ENCODE assay signal across 13 mouse cellular contexts in genomic region chr12:3779639-3780038, GRCm38 (mm10). TPM values are rescaled to one million over a fixed set of nuclear protein-coding genes. Genes with fewer than 3 reads are reported as not detected.
A peak's percentile ranks its signal among the peaks of the same experiment; 100 is the strongest.
DNase-seq lines count a peak whose midpoint lies in the region; ATAC-seq and TF ChIP-seq lines count a peak whose summit lies in the region.
"Had no signal": no experiment of that assay in that cellular context is flagged by ENCODE, and none has a peak within 500 bp of the region (broad histone marks: within the 10 kb centered on the region; RNA-seq: fewer than 3 reads in every experiment).

No protein-coding gene starts in this region.

- no peak overlapping the region for H3K4me3 ChIP-seq in hindbrain, embryonic 10.5 days
- H3K4me3 ChIP-seq in hindbrain, postnatal 0 days (ENCODE audit: low read length), result no peak overlapping the region
- no peak overlapping the region for H3K4me3 ChIP-seq in lung, embryonic 15.5 days
- no peak overlapping the region for H3K4me3 ChIP-seq in embryonic facial prominence, embryonic 10.5 days
- H3K4me3 ChIP-seq: limb, embryonic 12.5 days; midbrain, embryonic 15.5 days had no signal

- no peak overlapping the region for H3K4me2 ChIP-seq in hindbrain, postnatal 0 days (ENCODE audit: low read depth, low read length)
- no peak overlapping the region for H3K4me2 ChIP-seq in lung, embryonic 15.5 days
- H3K4me2 ChIP-seq: limb, embryonic 12.5 days; midbrain, embryonic 15.5 days had no signal

- H3K9ac ChIP-seq in hindbrain, postnatal 0 days (replicated peaks; ENCODE audit: low read length), result no peak overlapping the region
- H3K9ac ChIP-seq in lung, embryonic 15.5 days, result no peak overlapping the region
- H3K9ac ChIP-seq: forebrain, postnatal 0 days; limb, embryonic 12.5 days; liver, embryonic 14.5 days; midbrain, embryonic 15.5 days had no signal

- no peak for TF ChIP-seq CTCF in hindbrain, postnatal 0 days (IDR thresholded peaks at IDR 0.05; ENCODE audit: low read depth)

- H3K4me1 ChIP-seq in hindbrain, embryonic 10.5 days (replicated peaks), result peaks cover 54% of the 10 kb centered on the region
- peaks cover 42% of the 10 kb centered on the region for H3K4me1 ChIP-seq in hindbrain, postnatal 0 days (ENCODE audit: insufficient read depth, low read length)
- H3K4me1 ChIP-seq in lung, embryonic 15.5 days, result peaks cover 56% of the 10 kb centered on the region
- peaks cover 54% of the 10 kb centered on the region for H3K4me1 ChIP-seq in embryonic facial prominence, embryonic 10.5 days

- H3K9me3 ChIP-seq in hindbrain, embryonic 10.5 days, result no peaks in the 10 kb centered on the region
- no peaks in the 10 kb centered on the region for H3K9me3 ChIP-seq in hindbrain, postnatal 0 days (ENCODE audit: low read length)
- H3K9me3 ChIP-seq in lung, embryonic 15.5 days, result no peaks in the 10 kb centered on the region
- no peaks in the 10 kb centered on the region for H3K9me3 ChIP-seq in embryonic facial prominence, embryonic 10.5 days
- H3K9me3 ChIP-seq: limb, embryonic 12.5 days; midbrain, embryonic 15.5 days had no signal

- 85% methylated on average over 2 of the region's 2 CpGs for WGBS in hindbrain, embryonic 10.5 days
- WGBS in hindbrain, postnatal 0 days, result 84% methylated on average over 2 of the region's 2 CpGs
- 77% methylated on average over 2 of the region's 2 CpGs for WGBS in lung, embryonic 15.5 days
- WGBS in embryonic facial prominence, embryonic 10.5 days, result 85% methylated on average over 2 of the region's 2 CpGs

- no peak for ATAC-seq in hindbrain, postnatal 0 days
- ATAC-seq in lung, embryonic 15.5 days (ENCODE audit: borderline replicate concordance, extremely low read depth, low FRiP score, low TSS enrichment), result no peak

- H3K27ac ChIP-seq in hindbrain, embryonic 10.5 days, result 0 out of 2 replicates have a peak overlapping the region, but pooled peaks have one; percentile 1
- no peak overlapping the region for H3K27ac ChIP-seq in hindbrain, postnatal 0 days
- 0 out of 2 replicates have a peak overlapping the region, but pooled peaks have one; percentile 20 for H3K27ac ChIP-seq in lung, embryonic 15.5 days
- H3K27ac ChIP-seq in embryonic facial prominence, embryonic 10.5 days (replicated peaks), result peak overlapping the region; percentile 52; the same call in 1 of the 2 replicates
- H3K27ac ChIP-seq: liver, embryonic 14.5 days had no signal

- H3K36me3 ChIP-seq in hindbrain, embryonic 10.5 days, result no peaks in the 10 kb centered on the region
- H3K36me3 ChIP-seq in hindbrain, postnatal 0 days (ENCODE audit: insufficient read depth, low read length), result no peaks in the 10 kb centered on the region; the same call in 1 of the 2 replicates
- no peaks in the 10 kb centered on the region for H3K36me3 ChIP-seq in lung, embryonic 15.5 days
- H3K36me3 ChIP-seq in embryonic facial prominence, embryonic 10.5 days (replicated peaks), result no peaks in the 10 kb centered on the region; the same call in 1 of the 2 replicates
- H3K36me3 ChIP-seq: midbrain, embryonic 15.5 days had no signal

- no peak for DNase-seq in hindbrain, embryonic 10.5 days (ENCODE audit: low spot score)
- DNase-seq in hindbrain, postnatal 0 days (ENCODE audit: low spot score), result no peak
- no peak for DNase-seq in lung, adult 18-20 months
- no peak for DNase-seq in embryonic facial prominence, embryonic 10.5 days (ENCODE audit: low spot score)
- DNase-seq in naive thymus-derived CD4-positive, alpha-beta T cell, adult 2 months (ENCODE audit: low read depth), result peak; percentile 25
- DNase-seq in cerebellum, postnatal 36 days, result no peak
- no peak for DNase-seq in T-cell, adult 2 months (ENCODE audit: low spot score)
- DNase-seq: cerebellum, postnatal 14 days; forebrain, postnatal 0 days had no signal

- no peaks in the 10 kb centered on the region for H3K27me3 ChIP-seq in hindbrain, embryonic 10.5 days (ENCODE audit: insufficient read depth, poor library complexity, severe bottlenecking)
- H3K27me3 ChIP-seq in hindbrain, postnatal 0 days (ENCODE audit: insufficient read depth, low read length), result no peaks in the 10 kb centered on the region
- H3K27me3 ChIP-seq in lung, embryonic 15.5 days, result no peaks in the 10 kb centered on the region
- H3K27me3 ChIP-seq in embryonic facial prominence, embryonic 10.5 days (replicated peaks; ENCODE audit: low read depth, poor library complexity, severe bottlenecking), result peaks cover 6% of the 10 kb centered on the region; the same call in 1 of the 2 replicates
- H3K27me3 ChIP-seq: limb, embryonic 12.5 days; midbrain, embryonic 15.5 days had no signal

RNA-seq across cellular contexts. Expression of gene Dnmt3a, which starts 26.2 kb away (rescaled TPM):
- 114 and 127 TPM in 2 replicates for polyA plus RNA-seq in hindbrain, embryonic 10.5 days (2016; fragmentation: Nextera tagmentation; extraction: Ambion mirVana)
- total RNA-seq in hindbrain, postnatal 0 days (2014; rRNA removed), result 81.8 and 90.3 TPM in 2 replicates
- polyA plus RNA-seq in hindbrain, postnatal 0 days (2015; fragmentation: Nextera tagmentation; extraction: Ambion mirVana), result 133 and 134 TPM in 2 replicates
- polyA plus RNA-seq in lung, embryonic 15.5 days (2015; fragmentation: Nextera tagmentation; extraction: Ambion mirVana), result 144 and 151 TPM in 2 replicates
- 160 and 179 TPM in 2 replicates for polyA plus RNA-seq in embryonic facial prominence, embryonic 10.5 days (2016; fragmentation: Nextera tagmentation; extraction: Ambion mirVana)
